Mouse (Mus musculus) MEL (cell line): ENCODE measurements at regions not wholly inside any gene's neighbourhood (a gene's known extent, or its start where the extent isn't known, plus 50 kb on each side); places are given as distances from the start of the nearest gene placed in this dataset.

Source experiments
- DNase-seq: peaks from one replicate; pipeline ENCODE4 v3.0.0; 2011; ENCODE audit warnings: low read depth, low spot score
- H3K27ac ChIP-seq: 2 replicates; pipeline ENCODE4 v1.5.1; 2012; ENCODE audit warnings: low read depth, mild to moderate bottlenecking, control low read depth, low read length, moderate library complexity; ENCODE audit not compliant: control insufficient read depth
- H3K27me3 ChIP-seq, 2 experiments: fragments of 150-350 bp in 1 of 2; sonication (generic) in 1 of 2; 2 replicates each; pipeline ENCODE4 v1.6.1; 2012; ENCODE audit warnings: low read length in 2 of 2, mild to moderate bottlenecking in 2 of 2, improper control_type of control experiment in 1 of 2, moderate library complexity in 1 of 2; ENCODE audit not compliant: insufficient read depth in 2 of 2, control insufficient read depth in 1 of 2
- H3K36me3 ChIP-seq, 2 experiments: 2 replicates each; pipeline ENCODE4 v1.6.1; 2012 to 2014; ENCODE audit warnings: low read length in 2 of 2, improper control_type of control experiment in 1 of 2, inconsistent platforms in 1 of 2, mild to moderate bottlenecking in 1 of 2; ENCODE audit not compliant: insufficient read depth in 2 of 2, control insufficient read depth in 1 of 2
- H3K4me1 ChIP-seq, 2 experiments: fragments of 150-350 bp in 1 of 2; sonication (generic) in 1 of 2; 2 replicates each; pipeline ENCODE4 v1.6.1; 2012; ENCODE audit warnings: low read length in 2 of 2, improper control_type of control experiment in 1 of 2, mild to moderate bottlenecking in 1 of 2; ENCODE audit not compliant: insufficient read depth in 2 of 2, control insufficient read depth in 1 of 2
- H3K4me3 ChIP-seq, 2 experiments: fragments of 150-350 bp in 1 of 2; sonication (generic) in 1 of 2; 2 replicates each; pipeline ENCODE4 v1.5.1; 2012; ENCODE audit warnings: low read depth in 2 of 2, low read length in 2 of 2, mild to moderate bottlenecking in 2 of 2, moderate library complexity in 2 of 2, control low read depth in 1 of 2, improper control_type of control experiment in 1 of 2; ENCODE audit not compliant: control insufficient read depth in 1 of 2, insufficient read depth in 1 of 2
- H3K79me2 ChIP-seq: 2 replicates; pipeline ENCODE4 v1.6.1; 2012; ENCODE audit warnings: mild to moderate bottlenecking, low read length, moderate library complexity; ENCODE audit not compliant: control insufficient read depth, poor library complexity, insufficient read depth
- H3K9ac ChIP-seq: 2 replicates; pipeline ENCODE4 v1.6.1; 2012; ENCODE audit warnings: low read depth, mild to moderate bottlenecking, control low read depth, low read length, moderate library complexity; ENCODE audit not compliant: control insufficient read depth, poor library complexity, severe bottlenecking
- H3K9me3 ChIP-seq: fragments of 150-350 bp; sonication (generic); replicated peaks from 2 replicates; pipeline ENCODE4 v1.6.1; 2012; ENCODE audit warnings: mild to moderate bottlenecking, low read length, improper control_type of control experiment, moderate library complexity; ENCODE audit not compliant: insufficient read depth
- BHLHE40 ChIP-seq: IDR thresholded peaks from 2 replicates; pipeline ENCODE4 v1.6.1; 2012; ENCODE audit warnings: low read depth, mild to moderate bottlenecking, inconsistent platforms, low read length, improper control_type of control experiment, borderline replicate concordance
- CHD2 ChIP-seq: IDR thresholded peaks from 2 replicates; pipeline ENCODE4 v1.6.1; 2011; ENCODE audit warnings: low read length, improper control_type of control experiment
- E2F4 ChIP-seq: IDR thresholded peaks from 2 replicates; pipeline ENCODE4 v1.6.1; 2011; ENCODE audit warnings: low read depth, low read length, improper control_type of control experiment, borderline replicate concordance
- EP300 ChIP-seq, 2 experiments: IDR thresholded peaks; 2 replicates each; pipeline ENCODE4 v1.6.1; 2011; ENCODE audit warnings: improper control_type of control experiment in 2 of 2, low read length in 2 of 2, low read depth in 1 of 2, mild to moderate bottlenecking in 1 of 2
- GABPA ChIP-seq: IDR thresholded peaks from 2 replicates; pipeline ENCODE4 v1.6.1; 2012; ENCODE audit warnings: low read depth, mild to moderate bottlenecking, inconsistent platforms, low read length, improper control_type of control experiment, moderate library complexity
- HCFC1 ChIP-seq: IDR thresholded peaks from 2 replicates; pipeline ENCODE4 v1.6.1; 2012; ENCODE audit warnings: low read depth, mild to moderate bottlenecking, inconsistent platforms, low read length, improper control_type of control experiment, moderate library complexity
- JUND ChIP-seq: IDR thresholded peaks from 2 replicates; pipeline ENCODE4 v1.6.1; 2011; ENCODE audit warnings: low read depth, mild to moderate bottlenecking, improper control_type of control experiment, low read length
- KAT2A ChIP-seq: conservative IDR thresholded peaks from 2 replicates; pipeline ENCODE4 v1.6.1; 2012; ENCODE audit warnings: low read depth, low read length, improper control_type of control experiment, inconsistent platforms
- MAFK ChIP-seq: IDR thresholded peaks from 2 replicates; pipeline ENCODE4 v1.6.1; 2011; ENCODE audit warnings: low read depth, mild to moderate bottlenecking, low read length, improper control_type of control experiment, borderline replicate concordance
- MAX ChIP-seq: IDR thresholded peaks from 2 replicates; pipeline ENCODE4 v1.6.1; 2011; ENCODE audit warnings: low read length, improper control_type of control experiment
- MAZ ChIP-seq: IDR thresholded peaks from 2 replicates; pipeline ENCODE4 v1.6.1; 2012; ENCODE audit warnings: low read depth, mild to moderate bottlenecking, inconsistent platforms, low read length, improper control_type of control experiment
- MEF2A ChIP-seq: IDR thresholded peaks from 2 replicates; pipeline ENCODE4 v1.6.1; 2014; ENCODE audit warnings: low read depth, mild to moderate bottlenecking, inconsistent platforms, low read length, improper control_type of control experiment; ENCODE audit not compliant: poor library complexity, insufficient replicate concordance, severe bottlenecking; ENCODE audit errors: extremely low read depth
- MYC ChIP-seq: IDR thresholded peaks from 2 replicates; pipeline ENCODE4 v1.6.1; 2011; ENCODE audit warnings: low read depth, mild to moderate bottlenecking, low read length, improper control_type of control experiment, moderate library complexity
- NRF1 ChIP-seq: IDR thresholded peaks from 2 replicates; pipeline ENCODE4 v1.6.1; 2014; ENCODE audit warnings: low read depth, mild to moderate bottlenecking, inconsistent platforms, low read length, improper control_type of control experiment, moderate library complexity; ENCODE audit not compliant: poor library complexity, insufficient read depth, severe bottlenecking
- POLR2AphosphoS2 ChIP-seq: IDR thresholded peaks from 2 replicates; pipeline ENCODE4 v1.6.1; 2011; ENCODE audit warnings: low read length, improper control_type of control experiment
- RAD21 ChIP-seq: IDR thresholded peaks from 2 replicates; pipeline ENCODE4 v1.6.1; 2011; ENCODE audit warnings: mild to moderate bottlenecking, low read depth, low read length, improper control_type of control experiment
- RCOR1 ChIP-seq: IDR thresholded peaks from 2 replicates; pipeline ENCODE4 v1.6.1; 2012; ENCODE audit warnings: low read depth, mild to moderate bottlenecking, inconsistent platforms, low read length, improper control_type of control experiment
- SMC3 ChIP-seq: IDR thresholded peaks from 2 replicates; pipeline ENCODE4 v1.6.1; 2011; ENCODE audit warnings: low read depth, low read length, improper control_type of control experiment
- USF1 ChIP-seq: IDR thresholded peaks from 2 replicates; pipeline ENCODE4 v1.6.1; 2014; ENCODE audit warnings: low read depth, mild to moderate bottlenecking, inconsistent platforms, low read length, improper control_type of control experiment, moderate library complexity
- USF2 ChIP-seq, 2 experiments: IDR thresholded peaks; 2 replicates each; pipeline ENCODE4 v1.6.1; 2011 to 2012; ENCODE audit warnings: improper control_type of control experiment in 2 of 2, low read length in 2 of 2, borderline replicate concordance in 1 of 2, inconsistent platforms in 1 of 2, low read depth in 1 of 2, mild to moderate bottlenecking in 1 of 2; ENCODE audit not compliant: insufficient read depth in 1 of 2
- ZKSCAN1 ChIP-seq: IDR thresholded peaks from 2 replicates; pipeline ENCODE4 v1.6.1; 2012; ENCODE audit warnings: low read depth, mild to moderate bottlenecking, inconsistent platforms, low read length, improper control_type of control experiment, moderate library complexity
- ZMIZ1 ChIP-seq: IDR thresholded peaks from 2 replicates; pipeline ENCODE4 v1.6.1; 2012; ENCODE audit warnings: low read depth, mild to moderate bottlenecking, inconsistent platforms, low read length, improper control_type of control experiment, moderate library complexity
- ZNF384 ChIP-seq: IDR thresholded peaks from 2 replicates; pipeline ENCODE4 v1.6.1; 2012; ENCODE audit warnings: low read depth, mild to moderate bottlenecking, inconsistent platforms, low read length, improper control_type of control experiment

DNA sequence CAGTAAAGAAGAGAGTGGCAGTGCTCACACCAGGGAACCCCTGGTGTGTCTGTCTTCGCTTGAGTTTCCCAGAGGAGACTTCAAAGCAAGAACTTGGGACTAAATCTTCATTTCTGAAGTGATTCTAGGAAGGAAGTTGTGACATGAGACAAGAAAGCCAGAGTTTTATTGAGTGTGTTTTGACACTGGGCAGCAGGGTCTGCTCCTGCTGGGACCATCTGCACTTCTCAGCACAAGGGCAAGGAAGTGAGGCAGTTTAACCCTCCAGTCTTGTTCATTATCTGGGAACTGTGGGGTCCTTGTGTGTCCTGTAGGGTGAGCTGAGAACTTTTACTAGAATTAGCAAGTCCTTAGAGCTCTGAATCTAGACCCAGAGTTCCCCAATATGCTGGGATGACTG is 241.0 kb upstream of the Bmp2 start:
- Histone ChIP-seq H3K9ac (no peak overlapping the region), H3K4me3 (no peak overlapping the region), H3K27me3 (no peaks in the 10 kb centered on the region; a peak in 1 of 4 replicates), H3K36me3 (no peaks in the 10 kb centered on the region), H3K4me1 (no peaks in the 10 kb centered on the region), H3K27ac (no peak overlapping the region), H3K9me3 (no peaks in the 10 kb centered on the region), H3K79me2 (no peaks in the 10 kb centered on the region)
- TF ChIP-seq RCOR1 (no peak), RAD21 (no peak), MAFK (no peak), ZMIZ1 (no peak), MEF2A (no peak), JUND (no peak), CHD2 (no peak), POLR2AphosphoS2 (no peak), EP300 (IDR thresholded peaks at IDR 0.05; ENCODE audit: low read depth in 1 of 2, low read length in 2 of 2) (no peak), MAX (no peak), MAZ (no peak), NRF1 (no peak), ZKSCAN1 (no peak), HCFC1 (no peak)
- DNase-seq = no peak

DNA sequence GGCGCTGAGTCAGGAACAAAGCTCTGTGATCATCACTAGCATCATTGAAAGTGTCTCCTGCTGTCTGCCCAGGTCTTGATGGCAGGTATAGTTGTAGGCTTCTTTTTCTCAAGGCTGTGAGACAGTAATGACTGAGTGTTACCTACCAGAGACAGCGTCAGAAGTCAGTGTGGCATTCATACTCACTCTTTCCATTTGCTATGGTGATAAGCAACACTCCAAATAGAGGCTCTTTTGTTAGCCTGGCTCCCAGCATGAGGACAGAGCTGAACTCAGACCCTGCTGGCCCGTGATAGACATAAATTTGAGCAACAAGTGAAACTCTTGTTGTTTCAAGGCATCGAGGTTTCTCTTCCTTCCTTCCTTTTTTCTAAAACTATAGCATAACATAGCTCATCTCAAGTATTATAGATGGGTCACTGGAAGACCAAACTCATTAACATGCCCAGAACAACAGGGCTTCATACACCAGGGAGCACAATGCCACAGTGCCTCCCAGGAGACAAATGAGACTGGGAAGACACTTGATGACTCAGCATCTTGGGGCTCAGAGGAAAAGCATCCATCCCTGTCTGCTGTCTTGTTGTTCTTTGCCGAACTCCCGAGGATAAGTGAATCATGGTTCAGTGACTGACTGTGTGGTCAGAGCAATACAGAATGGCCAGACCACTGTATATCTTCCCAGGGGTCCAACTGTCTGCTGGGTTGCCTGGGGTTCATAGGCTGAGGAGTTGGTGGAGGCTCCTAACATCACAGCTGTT is 225.5 kb upstream of the Bmp2 start:
- no peak overlapping the region for H3K27ac ChIP-seq
- no peaks in the 10 kb centered on the region for H3K4me1 ChIP-seq
- no peaks in the 10 kb centered on the region for H3K9me3 ChIP-seq
- no peaks in the 10 kb centered on the region for H3K36me3 ChIP-seq
- H3K4me3 ChIP-seq = no peak overlapping the region
- TF ChIP-seq KAT2A = no peak
- no peak for TF ChIP-seq MYC
- no peak for TF ChIP-seq ZNF384
- TF ChIP-seq GABPA = no peak
- TF ChIP-seq BHLHE40 = no peak
- TF ChIP-seq ZMIZ1 = no peak
- no peak for TF ChIP-seq E2F4
- TF ChIP-seq POLR2AphosphoS2 = no peak
- TF ChIP-seq MAZ = no peak
- TF ChIP-seq MEF2A = no peak
- no peak for TF ChIP-seq SMC3
- TF ChIP-seq USF2 (IDR thresholded peaks at IDR 0.05; ENCODE audit: borderline replicate concordance in 1 of 2, insufficient read depth in 1 of 2, low read depth in 1 of 2, low read length in 2 of 2) = no peak
- no peak for TF ChIP-seq MAFK
- no peak for TF ChIP-seq USF1
- H3K79me2 ChIP-seq = no peaks in the 10 kb centered on the region
- H3K9ac ChIP-seq = no peak overlapping the region
- H3K27me3 ChIP-seq = no peaks in the 10 kb centered on the region
- DNase-seq = no peak
